Mouse (Mus musculus) ES-Bruce4 (cell line): Measurements from ENCODE around the gene Six6.

ENCODE experiments used
- CTCF ChIP-seq: IDR thresholded peaks from one replicate; pipeline ENCODE4 v1.8.1; 2011; ENCODE audit warnings: low read depth, low read length
- EP300 ChIP-seq: IDR thresholded peaks from 2 replicates; pipeline ENCODE4 v1.6.1; 2011; ENCODE audit warnings: low read depth, low read length; ENCODE audit not compliant: insufficient read depth
- POLR2A ChIP-seq: IDR thresholded peaks from one replicate; pipeline ENCODE4 v1.8.1; 2011; ENCODE audit warnings: low read length; ENCODE audit not compliant: insufficient read depth

DNA sequence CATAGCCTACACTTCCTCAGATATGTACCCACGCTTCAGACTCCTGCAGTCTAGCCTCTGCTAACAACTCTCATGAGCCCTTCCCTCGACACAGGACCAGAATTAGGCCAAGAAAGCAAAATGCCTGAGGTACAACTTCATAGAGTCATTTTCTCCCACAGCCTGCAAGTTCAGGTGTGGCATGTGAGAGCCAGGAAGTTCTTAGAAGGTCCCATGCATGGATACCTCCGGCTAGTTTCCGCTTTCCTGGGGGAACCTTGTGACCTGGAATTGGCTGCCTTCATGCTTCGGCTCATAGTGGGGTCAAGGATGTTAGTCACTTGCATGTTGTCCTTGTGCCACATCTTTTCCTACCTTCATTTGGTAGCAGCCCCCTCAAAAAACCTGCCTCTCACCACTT lies 13.4 kb downstream of the Six6 start:
- TF ChIP-seq CTCF = no peak
- no peak for TF ChIP-seq POLR2A
- no peak for TF ChIP-seq EP300
